Comparison of ENCODE assay signal across 8 mouse cellular contexts in the genomic region with DNA sequence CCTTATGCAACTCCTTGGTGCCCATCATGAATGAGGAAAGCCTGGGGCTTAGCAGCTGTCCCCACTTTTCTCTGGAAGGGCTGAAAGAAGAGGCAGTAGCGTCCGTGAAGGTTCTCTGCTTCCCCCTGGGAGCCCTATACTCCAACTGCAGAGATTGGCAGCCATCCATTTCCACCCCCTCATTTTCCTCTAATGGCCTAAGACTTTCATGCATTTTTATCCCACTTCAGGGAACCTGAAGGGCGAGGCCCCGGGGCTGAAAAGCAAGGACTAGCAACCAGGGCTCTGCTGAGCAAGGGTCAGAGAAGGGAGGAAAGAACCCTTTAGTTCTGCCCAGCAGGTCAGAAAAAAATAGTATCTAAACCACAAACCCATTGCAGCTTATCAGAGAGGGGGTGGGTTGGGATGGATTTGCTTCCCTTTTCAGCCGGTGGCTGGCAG. TPM values are rescaled to one million over a fixed set of nuclear protein-coding genes. Genes with fewer than 3 reads are reported as not detected.
DNase-seq lines count a peak whose midpoint lies in the region; TF ChIP-seq lines count a peak whose summit lies in the region.

No protein-coding gene starts in this region.

- peak overlapping the region; percentile 80 for H3K4me3 ChIP-seq in bone marrow macrophage, adult 2 months (ENCODE audit: insufficient read depth, low read length)
- H3K4me3 ChIP-seq in heart, adult 2 months = peak overlapping the region; percentile 88; the same call in 1 of the 2 replicates

- H3K9ac ChIP-seq in heart, adult 2 months (ENCODE audit: low read depth, low read length) = no peak overlapping the region

- no peaks in the 10 kb centered on the region for H3K27me3 ChIP-seq in heart, adult 2 months (ENCODE audit: control insufficient read depth, insufficient read depth, low read length)

- no peak for TF ChIP-seq POLR2A in bone marrow macrophage, adult 2 months (IDR thresholded peaks at IDR 0.05; ENCODE audit: borderline replicate concordance, low read depth, low read length)
- no peak for TF ChIP-seq POLR2A in heart, adult 2 months (IDR thresholded peaks at IDR 0.05; ENCODE audit: insufficient read depth, low read depth, low read length)

- WGBS in heart, adult 2 months = 9% methylated on average over 5 of the region's 5 CpGs

- no peak overlapping the region for H3K27ac ChIP-seq in bone marrow macrophage, adult 2 months (ENCODE audit: insufficient read depth, low read depth, low read length)
- no peak overlapping the region; the same call in 1 of the 2 replicates for H3K27ac ChIP-seq in heart, adult 2 months

- H3K79me2 ChIP-seq in heart, adult 2 months (replicated peaks; ENCODE audit: control insufficient read depth, insufficient read depth, low read length) = 0 out of 2 replicates have a peak, but pooled peaks cover 2% of the 10 kb centered on the region

- TF ChIP-seq CTCF in bone marrow macrophage, adult 2 months (IDR thresholded peaks at IDR 0.05; ENCODE audit: low read depth, low read length) = no peak
- TF ChIP-seq CTCF in heart, adult 2 months (IDR thresholded peaks at IDR 0.05) = peak; percentile 42

- peaks cover 28% of the 10 kb centered on the region for H3K4me1 ChIP-seq in bone marrow macrophage, adult 2 months (ENCODE audit: control insufficient read depth, insufficient read depth, low read length)
- peaks cover 2% of the 10 kb centered on the region; the same call in 1 of the 2 replicates for H3K4me1 ChIP-seq in heart, adult 2 months (ENCODE audit: control insufficient read depth, insufficient read depth, low read length)

- peak; percentile 93 for DNase-seq in heart, adult 11 months
- DNase-seq in heart, postnatal 25 days (ENCODE audit: low spot score) = no peak
- no peak for DNase-seq in heart, adult 2 months
- peak; percentile 57 for DNase-seq in kidney, adult 9 months
- peak; percentile 43 for DNase-seq in lung, postnatal 14 days
- no peak for DNase-seq in natural killer cell, adult 2 months (ENCODE audit: low spot score in 2 of 2)
- DNase-seq in thymus, postnatal 0 days (ENCODE audit: low spot score) = no peak

- no peak for TF ChIP-seq EP300 in heart, adult 2 months (IDR thresholded peaks at IDR 0.05; ENCODE audit: insufficient read depth, low read depth, low read length)

- H3K36me3 ChIP-seq in heart, adult 2 months (ENCODE audit: control insufficient read depth, insufficient read depth, low read length) = no peaks in the 10 kb centered on the region

- intact Hi-C loops in heart, postnatal 25 days (cut with DNase I) = loop anchor here (2.0 to 10.0 kb wide), 4 partner anchors 16 to 310 kb away; a partner anchor contains a TSS
- intact Hi-C loops in heart, adult 2 months (cut with DNase I) = loop anchor here (2.0 to 5.0 kb wide), 2 partner anchors 18 to 33 kb away; no protein-coding TSS in a partner anchor

RNA-seq across cellular contexts. Expression of a gene that starts 0.9 kb away (rescaled TPM):
- total RNA-seq in heart, postnatal 25 days (2021) = 10 to 100 TPM; 15.2 to 16.4 TPM
- 17.3 and 20.0 TPM in 2 replicates for polyA plus RNA-seq in bone marrow macrophage, adult 2 months (2012; ENCODE audit: insufficient read depth, insufficient read length, missing spikeins)
- 10 to 100 TPM; 14.8 to 15.8 TPM for total RNA-seq in heart, adult 2 months (2021)
- polyA plus RNA-seq in heart, adult 2 months (2012; rRNA removed) = 14.2 and 15.1 TPM in 2 replicates
- polyA plus RNA-seq in thymus, postnatal 0 days (2015; fragmentation: Nextera tagmentation; extraction: Ambion mirVana) = 26.8 and 29.2 TPM in 2 replicates

RNA-seq across cellular contexts. Expression of a gene that starts 20.4 kb away (rescaled TPM):
- total RNA-seq in heart, postnatal 25 days (2021) = 10 to 100 TPM; 31.3 to 33.6 TPM
- polyA plus RNA-seq in bone marrow macrophage, adult 2 months (2012; ENCODE audit: insufficient read depth, insufficient read length, missing spikeins) = 81.8 and 82.8 TPM in 2 replicates
- 10 to 100 TPM; 26.9 to 30.1 TPM for total RNA-seq in heart, adult 2 months (2021)
- polyA plus RNA-seq in heart, adult 2 months (2012; rRNA removed) = 23.1 and 29.1 TPM in 2 replicates
- polyA plus RNA-seq in thymus, postnatal 0 days (2015; fragmentation: Nextera tagmentation; extraction: Ambion mirVana) = 82.7 and 87.1 TPM in 2 replicates

Comparison
In these comparisons a context has a peak if more than half of its experiments do, and no peak if none do; other contexts are left out.
1. DNase-seq: peak in heart, adult 11 months (single experiment), kidney, adult 9 months (single experiment) and lung, postnatal 14 days (single experiment); none in heart, postnatal 25 days (single experiment), heart, adult 2 months (0 of 2), natural killer cell, adult 2 months (0 of 2) and thymus, postnatal 0 days (single experiment).